Mouse (Mus musculus) limb, embryonic 14.5 days (tissue): ENCODE data around the gene Brf1. TPM values are rescaled to one million over a fixed set of nuclear protein-coding genes. Genes with fewer than 3 reads are reported as not detected.

Source experiments
- ATAC-seq: fragments of 200-750 bp; cut with Nextera tagmentation; 2 replicates; pipeline ENCODE4 v1.8.0; 2017; ENCODE audit warnings: low read depth, moderate number of reproducible peaks, moderate TSS enrichment; ENCODE audit not compliant: low FRiP score
- DNase-seq: peaks from one replicate; pipeline ENCODE4 v3.0.0-alpha.2; 2015; ENCODE audit warnings: low spot score
- H3K27ac ChIP-seq: fragments of 300-500 bp; sonication (generic); replicated peaks from 2 replicates; pipeline ENCODE4 v1.5.1; 2014; ENCODE audit warnings: low read depth, mild to moderate bottlenecking, low read length, moderate library complexity, mixed read lengths
- H3K27me3 ChIP-seq: fragments of 300-500 bp; sonication (generic); 2 replicates; pipeline ENCODE4 v1.6.1; 2014; ENCODE audit warnings: low read length, mixed read lengths; ENCODE audit not compliant: control insufficient read depth, insufficient read depth
- H3K36me3 ChIP-seq: fragments of 300-500 bp; sonication (generic); 2 replicates; pipeline ENCODE4 v1.6.1; 2014; ENCODE audit warnings: mild to moderate bottlenecking, low read length, moderate library complexity, mixed read lengths; ENCODE audit not compliant: control insufficient read depth, insufficient read depth
- H3K4me1 ChIP-seq: fragments of 300-500 bp; sonication (generic); 2 replicates; pipeline ENCODE4 v1.6.1; 2014; ENCODE audit warnings: antibody characterized with exemption, low read length, mixed read lengths; ENCODE audit not compliant: control insufficient read depth, insufficient read depth
- H3K4me2 ChIP-seq: fragments of 300-500 bp; sonication (generic); replicated peaks from 2 replicates; pipeline ENCODE4 v1.6.1; 2014; ENCODE audit warnings: low read depth, mild to moderate bottlenecking, low read length, moderate library complexity; ENCODE audit not compliant: severe bottlenecking
- H3K4me3 ChIP-seq: fragments of 300-500 bp; sonication (generic); replicated peaks from 2 replicates; pipeline ENCODE4 v1.5.1; 2014; ENCODE audit warnings: low read length
- H3K9ac ChIP-seq: fragments of 300-500 bp; sonication (generic); 2 replicates; pipeline ENCODE4 v1.6.1; 2014; ENCODE audit warnings: mild to moderate bottlenecking, low read depth, low read length, moderate library complexity; ENCODE audit not compliant: severe bottlenecking
- H3K9me3 ChIP-seq: fragments of 300-500 bp; sonication (generic); 2 replicates; pipeline ENCODE4 v1.6.1; 2016; ENCODE audit warnings: low read length; ENCODE audit not compliant: control insufficient read depth
- POLR2A ChIP-seq: fragments of 200-500 bp; IDR thresholded peaks from 2 replicates; pipeline ENCODE4 v1.8.0; 2012; ENCODE audit warnings: inconsistent platforms, mild to moderate bottlenecking, moderate library complexity, borderline replicate concordance; ENCODE audit not compliant: insufficient read depth, insufficient read length; ENCODE audit errors: extremely low read depth
- WGBS: fragments of 180-500 bp; shearing (Covaris S2); extraction: QIAGEN DNeasy Blood & Tissue Kit; methylation state at CpG from one replicate; pipeline ENCODE4 v1.1.7; 2014; 5-methylcytosine and 5-hydroxymethylcytosine counted together
- polyA plus RNA-seq, 2 experiments: library from polyadenylated mRNA; depleted of rRNA in 1 of 2; stranded (reverse) in 1 of 2; unstranded in 1 of 2; fragments of >200 nt; fragmentation: Nextera tagmentation in 1 of 2; extraction: Ambion mirVana in 1 of 2; gene quantifications; 2 replicates each; pipeline versions ENCODE4 v1.2.1 to v1.2.3; 2012 to 2014

Gene Brf1
- polyA plus RNA-seq, 2 experiments, result 60.9 to 97.4 TPM

GRCm38 (mm10) chr12:112940238-112940637 lies 60.3 kb downstream of the Brf1 start:
- no peak overlapping the region for H3K4me2 ChIP-seq
- H3K27ac ChIP-seq, result no peak overlapping the region
- WGBS, result 92% methylated on average over 4 of the region's 4 CpGs
- no peak for TF ChIP-seq POLR2A
- no peak for ATAC-seq
- peaks cover 12% of the 10 kb centered on the region for H3K4me1 ChIP-seq
- H3K9me3 ChIP-seq, result no peaks in the 10 kb centered on the region
- DNase-seq, result no peak
- no peak overlapping the region for H3K4me3 ChIP-seq
- H3K36me3 ChIP-seq, result 0 out of 2 replicates have a peak, but pooled peaks cover 3% of the 10 kb centered on the region
- H3K27me3 ChIP-seq, result no peaks in the 10 kb centered on the region
- H3K9ac ChIP-seq, result no peak overlapping the region

GRCm38 (mm10) chr12:112938873-112939565 lies 61.5 kb downstream of the Brf1 start:
- H3K9ac ChIP-seq, result no peak overlapping the region
- peak; percentile 48; the same call in 1 of the 2 replicates for ATAC-seq
- no peak overlapping the region for H3K4me2 ChIP-seq
- no peak for TF ChIP-seq POLR2A
- DNase-seq, result peak; percentile 45
- H3K4me1 ChIP-seq, result peaks cover 12% of the 10 kb centered on the region
- no peaks in the 10 kb centered on the region for H3K9me3 ChIP-seq
- H3K27ac ChIP-seq, result no peak overlapping the region
- 0 out of 2 replicates have a peak, but pooled peaks cover 3% of the 10 kb centered on the region for H3K36me3 ChIP-seq
- no peak overlapping the region for H3K4me3 ChIP-seq
- 57% methylated on average over 10 of the region's 10 CpGs for WGBS
- no peaks in the 10 kb centered on the region for H3K27me3 ChIP-seq

GRCm38 (mm10) chr12:112938366-112938765 lies 62.1 kb downstream of the Brf1 start:
- no peak overlapping the region for H3K9ac ChIP-seq
- no peak overlapping the region for H3K27ac ChIP-seq
- no peak for TF ChIP-seq POLR2A
- WGBS, result 72% methylated on average over 9 of the region's 10 CpGs
- ATAC-seq, result 0 out of 2 replicates have a peak, but pooled peaks have one; percentile 4
- H3K4me2 ChIP-seq, result no peak overlapping the region
- no peaks in the 10 kb centered on the region for H3K27me3 ChIP-seq
- H3K4me3 ChIP-seq, result no peak overlapping the region
- no peak for DNase-seq
- H3K4me1 ChIP-seq, result peaks cover 12% of the 10 kb centered on the region
- H3K9me3 ChIP-seq, result no peaks in the 10 kb centered on the region
- H3K36me3 ChIP-seq, result 0 out of 2 replicates have a peak, but pooled peaks cover 3% of the 10 kb centered on the region

GRCm38 (mm10) chr12:112937906-112938305 lies 62.6 kb downstream of the Brf1 start:
- H3K9ac ChIP-seq, result no peak overlapping the region
- H3K4me2 ChIP-seq, result no peak overlapping the region
- H3K4me1 ChIP-seq, result peaks cover 12% of the 10 kb centered on the region
- no peak overlapping the region for H3K27ac ChIP-seq
- no peaks in the 10 kb centered on the region for H3K9me3 ChIP-seq
- H3K27me3 ChIP-seq, result no peaks in the 10 kb centered on the region
- DNase-seq, result no peak
- H3K36me3 ChIP-seq, result 0 out of 2 replicates have a peak, but pooled peaks cover 3% of the 10 kb centered on the region
- TF ChIP-seq POLR2A, result no peak
- WGBS, result 25% methylated on average over 9 of the region's 9 CpGs
- peak; percentile 41 for ATAC-seq
- no peak overlapping the region for H3K4me3 ChIP-seq

GRCm38 (mm10) chr12:112932647-112933046 lies 67.9 kb downstream of the Brf1 start:
- no peak overlapping the region for H3K9ac ChIP-seq
- no peak for ATAC-seq
- peaks cover 9% of the 10 kb centered on the region for H3K4me1 ChIP-seq
- TF ChIP-seq POLR2A, result no peak
- no peak overlapping the region for H3K27ac ChIP-seq
- 0 out of 2 replicates have a peak, but pooled peaks cover 3% of the 10 kb centered on the region for H3K36me3 ChIP-seq
- no peak overlapping the region for H3K4me3 ChIP-seq
- no peak for DNase-seq
- peaks cover 31% of the 10 kb centered on the region for H3K27me3 ChIP-seq
- H3K9me3 ChIP-seq, result no peaks in the 10 kb centered on the region
- WGBS, result 32% methylated on average over 7 of the region's 7 CpGs
- no peak overlapping the region for H3K4me2 ChIP-seq
